Mouse (Mus musculus): ENCODE measurements at regions not wholly inside any gene's neighbourhood (a gene's known extent, or its start where the extent isn't known, plus 50 kb on each side); places are given as distances from the start of the nearest gene placed in this dataset.

GRCm38 (mm10) chr10:24479148-24479547 is 116.1 kb upstream of the Ccn2 start:
- Histone ChIP-seq H3K9me3 (replicated peaks) (no peaks in the 10 kb centered on the region), H3K4me1 (replicated peaks) (peaks cover 22% of the 10 kb centered on the region), H3K27me3 (no peaks in the 10 kb centered on the region), H3K9ac (no peak overlapping the region), H3K36me3 (no peaks in the 10 kb centered on the region), H3K4me3 (no peak overlapping the region), H3K4me2 (peak overlapping the region; percentile 35), H3K27ac (peak overlapping the region; percentile 91)
- WGBS = 22% methylated on average over 11 of the region's 11 CpGs
- peak; percentile 90 for ATAC-seq (replicated peaks; ENCODE audit: insufficient number of reproducible peaks, insufficient read depth, low FRiP score, low read depth)

- Histone ChIP-seq H3K36me3 (no peaks in the 10 kb centered on the region), H3K9me3 (replicated peaks) (no peaks in the 10 kb centered on the region), H3K27ac (no peak overlapping the region), H3K27me3 (no peaks in the 10 kb centered on the region), H3K4me3 (no peak overlapping the region), H3K9ac (no peak overlapping the region), H3K4me1 (replicated peaks) (peaks cover 28% of the 10 kb centered on the region), H3K4me2 (no peak overlapping the region)
- ATAC-seq (replicated peaks; ENCODE audit: insufficient number of reproducible peaks, insufficient read depth, low FRiP score, low read depth) = no peak
- 79% methylated on average over 9 of the region's 9 CpGs for WGBS
Measured at GRCm38 (mm10) chr10:24481926-24482612, 113.2 kb upstream of the Ccn2 start.

- Histone ChIP-seq H3K27ac (no peak overlapping the region), H3K27me3 (no peaks in the 10 kb centered on the region), H3K4me3 (no peak overlapping the region), H3K4me1 (replicated peaks) (peaks cover 28% of the 10 kb centered on the region), H3K36me3 (no peaks in the 10 kb centered on the region), H3K9ac (no peak overlapping the region), H3K4me2 (no peak overlapping the region), H3K9me3 (replicated peaks) (no peaks in the 10 kb centered on the region)
- ATAC-seq (replicated peaks; ENCODE audit: insufficient number of reproducible peaks, insufficient read depth, low FRiP score, low read depth) = no peak
- WGBS = 75% methylated on average over 3 of the region's 3 CpGs
Measured at GRCm38 (mm10) chr10:24483053-24483452, 112.2 kb upstream of the Ccn2 start.

GRCm38 (mm10) chr10:24484101-24484660 is 111.1 kb upstream of the Ccn2 start:
- H3K36me3 ChIP-seq = no peaks in the 10 kb centered on the region
- H3K4me1 ChIP-seq (replicated peaks) = peaks cover 20% of the 10 kb centered on the region
- no peaks in the 10 kb centered on the region for H3K9me3 ChIP-seq (replicated peaks)
- ATAC-seq (replicated peaks; ENCODE audit: insufficient number of reproducible peaks, insufficient read depth, low FRiP score, low read depth) = no peak
- H3K9ac ChIP-seq = no peak overlapping the region
- no peak overlapping the region for H3K4me2 ChIP-seq
- H3K27me3 ChIP-seq = no peaks in the 10 kb centered on the region
- H3K4me3 ChIP-seq = no peak overlapping the region
- WGBS = 65% methylated on average over 5 of the region's 5 CpGs
- H3K27ac ChIP-seq = no peak overlapping the region

GRCm38 (mm10) chr10:24485461-24485860 is 109.8 kb upstream of the Ccn2 start:
- H3K36me3 ChIP-seq = no peaks in the 10 kb centered on the region
- H3K27ac ChIP-seq = no peak overlapping the region
- H3K9ac ChIP-seq = no peak overlapping the region
- H3K4me2 ChIP-seq = no peak overlapping the region
- H3K4me1 ChIP-seq (replicated peaks) = peaks cover 15% of the 10 kb centered on the region
- H3K27me3 ChIP-seq = no peaks in the 10 kb centered on the region
- no peak for ATAC-seq (replicated peaks; ENCODE audit: insufficient number of reproducible peaks, insufficient read depth, low FRiP score, low read depth)
- no peak overlapping the region for H3K4me3 ChIP-seq
- H3K9me3 ChIP-seq (replicated peaks) = no peaks in the 10 kb centered on the region
- 71% methylated on average over 5 of the region's 5 CpGs for WGBS

- Histone ChIP-seq H3K27ac (no peak overlapping the region), H3K9ac (no peak overlapping the region), H3K36me3 (no peaks in the 10 kb centered on the region), H3K9me3 (replicated peaks) (no peaks in the 10 kb centered on the region), H3K4me3 (no peak overlapping the region), H3K4me1 (replicated peaks) (peaks cover 15% of the 10 kb centered on the region), H3K27me3 (no peaks in the 10 kb centered on the region), H3K4me2 (no peak overlapping the region)
- WGBS = 46% methylated on average over 1 of the region's 1 CpGs
- no peak for ATAC-seq (replicated peaks; ENCODE audit: insufficient number of reproducible peaks, insufficient read depth, low FRiP score, low read depth)
Measured at GRCm38 (mm10) chr10:24486224-24486623, 109.0 kb upstream of the Ccn2 start.

GRCm38 (mm10) chr10:24487915-24488314 is 107.3 kb upstream of the Ccn2 start:
- no peak overlapping the region for H3K27ac ChIP-seq
- no peak overlapping the region for H3K4me2 ChIP-seq
- H3K4me3 ChIP-seq = no peak overlapping the region
- H3K9ac ChIP-seq = no peak overlapping the region
- 67% methylated on average over 3 of the region's 3 CpGs for WGBS
- no peak for ATAC-seq (replicated peaks; ENCODE audit: insufficient number of reproducible peaks, insufficient read depth, low FRiP score, low read depth)
- peaks cover 18% of the 10 kb centered on the region for H3K4me1 ChIP-seq (replicated peaks)
- H3K36me3 ChIP-seq = no peaks in the 10 kb centered on the region
- H3K9me3 ChIP-seq (replicated peaks) = no peaks in the 10 kb centered on the region
- no peaks in the 10 kb centered on the region for H3K27me3 ChIP-seq

GRCm38 (mm10) chr10:24490432-24490831 is 104.8 kb upstream of the Ccn2 start:
- WGBS = 75% methylated on average over 2 of the region's 2 CpGs
- H3K9ac ChIP-seq = no peak overlapping the region
- H3K4me1 ChIP-seq (replicated peaks) = peaks cover 25% of the 10 kb centered on the region
- no peak for ATAC-seq (replicated peaks; ENCODE audit: insufficient number of reproducible peaks, insufficient read depth, low FRiP score, low read depth)
- H3K36me3 ChIP-seq = no peaks in the 10 kb centered on the region
- no peaks in the 10 kb centered on the region for H3K27me3 ChIP-seq
- H3K9me3 ChIP-seq (replicated peaks) = no peaks in the 10 kb centered on the region
- H3K4me2 ChIP-seq = no peak overlapping the region
- H3K4me3 ChIP-seq = no peak overlapping the region
- no peak overlapping the region for H3K27ac ChIP-seq

- Histone ChIP-seq H3K36me3 (no peaks in the 10 kb centered on the region), H3K9me3 (replicated peaks) (no peaks in the 10 kb centered on the region), H3K9ac (no peak overlapping the region), H3K27me3 (no peaks in the 10 kb centered on the region), H3K4me1 (replicated peaks) (peaks cover 21% of the 10 kb centered on the region), H3K4me3 (no peak overlapping the region), H3K4me2 (no peak overlapping the region), H3K27ac (no peak overlapping the region)
- WGBS = 85% methylated on average over 3 of the region's 3 CpGs
- no peak for ATAC-seq (replicated peaks; ENCODE audit: insufficient number of reproducible peaks, insufficient read depth, low FRiP score, low read depth)
Measured at GRCm38 (mm10) chr10:24491848-24492247, 103.4 kb upstream of the Ccn2 start.

GRCm38 (mm10) chr10:24493392-24493791 is 101.8 kb upstream of the Ccn2 start:
- WGBS = 24% methylated on average over 4 of the region's 4 CpGs
- no peak overlapping the region for H3K9ac ChIP-seq
- H3K4me2 ChIP-seq = peak overlapping the region; percentile 39; the same call in 1 of the 2 replicates
- peaks cover 21% of the 10 kb centered on the region for H3K4me1 ChIP-seq (replicated peaks)
- H3K27ac ChIP-seq = peak overlapping the region; percentile 91
- ATAC-seq (replicated peaks; ENCODE audit: insufficient number of reproducible peaks, insufficient read depth, low FRiP score, low read depth) = peak; percentile 87
- H3K36me3 ChIP-seq = no peaks in the 10 kb centered on the region
- H3K9me3 ChIP-seq (replicated peaks) = no peaks in the 10 kb centered on the region
- no peaks in the 10 kb centered on the region for H3K27me3 ChIP-seq
- H3K4me3 ChIP-seq = no peak overlapping the region

GRCm38 (mm10) chr10:24493936-24494335 is 101.3 kb upstream of the Ccn2 start:
- Histone ChIP-seq H3K4me2 (peak overlapping the region; percentile 39; the same call in 1 of the 2 replicates), H3K9ac (no peak overlapping the region), H3K36me3 (no peaks in the 10 kb centered on the region), H3K4me3 (no peak overlapping the region), H3K27ac (peak overlapping the region; percentile 91), H3K27me3 (no peaks in the 10 kb centered on the region), H3K9me3 (replicated peaks) (no peaks in the 10 kb centered on the region), H3K4me1 (replicated peaks) (peaks cover 21% of the 10 kb centered on the region)
- 10% methylated on average over 6 of the region's 6 CpGs for WGBS
- ATAC-seq (replicated peaks; ENCODE audit: insufficient number of reproducible peaks, insufficient read depth, low FRiP score, low read depth) = peak; percentile 90

Data from heart, embryonic 15.5 days (tissue).